Comparison of ENCODE assay signal across 23 mouse cellular contexts in the genomic region with DNA sequence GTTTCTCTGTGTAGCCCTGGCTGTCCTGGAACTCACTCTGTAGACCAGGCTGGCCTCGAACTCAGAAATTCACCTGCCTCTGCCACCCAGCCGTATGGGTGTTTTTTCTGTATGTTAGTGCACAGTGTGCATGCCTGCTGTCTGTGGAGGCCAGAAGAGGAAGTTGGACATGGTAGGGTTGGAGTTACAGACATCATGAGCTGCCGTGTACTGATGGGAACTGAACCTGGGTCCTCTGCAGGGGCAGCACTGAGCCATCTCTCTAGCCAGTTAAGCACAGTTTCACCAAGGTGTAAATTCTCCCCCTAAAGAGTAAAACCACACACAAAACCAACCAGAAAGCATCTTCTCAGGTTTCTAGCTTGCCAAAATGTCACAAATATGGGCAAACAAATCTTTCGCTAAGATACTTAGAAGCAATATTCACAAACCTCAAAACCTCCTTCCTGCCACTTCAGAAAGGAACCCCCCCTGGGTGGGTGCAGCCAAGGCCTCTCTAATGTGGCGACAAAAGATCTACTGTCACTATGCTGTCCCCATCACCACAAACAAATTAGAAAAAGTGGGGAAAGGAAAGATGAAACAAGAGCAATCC. TPM values are rescaled to one million over a fixed set of nuclear protein-coding genes. Genes with fewer than 3 reads are reported as not detected.
A peak's percentile ranks its signal among the peaks of the same experiment; 100 is the strongest.
DNase-seq lines count a peak whose midpoint lies in the region; ATAC-seq and TF ChIP-seq lines count a peak whose summit lies in the region.
"Had no signal": no experiment of that assay in that cellular context is flagged by ENCODE, and none has a peak within 500 bp of the region (broad histone marks: within the 10 kb centered on the region; RNA-seq: fewer than 3 reads in every experiment).

No protein-coding gene starts in this region.

- H3K27me3 ChIP-seq in intestine, postnatal 0 days (replicated peaks; ENCODE audit: control insufficient read depth, insufficient read depth, low read length): no peaks in the 10 kb centered on the region
- no peaks in the 10 kb centered on the region for H3K27me3 ChIP-seq in intestine, embryonic 16.5 days (replicated peaks; ENCODE audit: control insufficient read depth, insufficient read depth, low read length)
- H3K27me3 ChIP-seq in hindbrain, postnatal 0 days (ENCODE audit: insufficient read depth, low read length): no peaks in the 10 kb centered on the region
- H3K27me3 ChIP-seq: heart, embryonic 15.5 days; hindbrain, embryonic 13.5 days; liver, embryonic 13.5 days; midbrain, embryonic 12.5 days had no signal

- 91% methylated on average over 5 of the region's 5 CpGs for WGBS in intestine, postnatal 0 days
- WGBS in intestine, embryonic 16.5 days: 94% methylated on average over 5 of the region's 5 CpGs
- WGBS in hindbrain, postnatal 0 days: 93% methylated on average over 5 of the region's 5 CpGs

- ATAC-seq in intestine, postnatal 0 days: no peak
- no peak for ATAC-seq in intestine, embryonic 16.5 days
- ATAC-seq in hematopoietic stem cell, adult 5-6 weeks (replicated peaks in 1 of 2; ENCODE audit: insufficient read depth in 1 of 2, low FRiP score in 2 of 2, low TSS enrichment in 1 of 2, low read depth in 1 of 2, poor library complexity in 2 of 2, severe bottlenecking in 2 of 2): peak; percentile 56 to 79; a peak in 3 of 4 replicates
- peak; percentile 79 for ATAC-seq in neutrophil, adult 5-6 weeks (ENCODE audit: extremely low read depth, insufficient number of reproducible peaks, low FRiP score, poor library complexity, severe bottlenecking)
- no peak for ATAC-seq in hindbrain, postnatal 0 days
- ATAC-seq: forebrain, embryonic 14.5 days; lung, postnatal 0 days had no signal

- no peaks in the 10 kb centered on the region for H3K9me3 ChIP-seq in intestine, postnatal 0 days (ENCODE audit: control insufficient read depth)
- H3K9me3 ChIP-seq in intestine, embryonic 16.5 days (ENCODE audit: control insufficient read depth, low read length): no peaks in the 10 kb centered on the region
- H3K9me3 ChIP-seq in hindbrain, postnatal 0 days (ENCODE audit: low read length): no peaks in the 10 kb centered on the region
- H3K9me3 ChIP-seq: G1E; heart, embryonic 15.5 days; hindbrain, embryonic 13.5 days; liver, embryonic 13.5 days; midbrain, embryonic 12.5 days had no signal

- no peak overlapping the region for H3K4me3 ChIP-seq in intestine, postnatal 0 days (ENCODE audit: low read depth, low read length)
- no peak overlapping the region for H3K4me3 ChIP-seq in intestine, embryonic 16.5 days (ENCODE audit: low read length)
- no peak overlapping the region for H3K4me3 ChIP-seq in hindbrain, postnatal 0 days (ENCODE audit: low read length)
- H3K4me3 ChIP-seq: heart, embryonic 15.5 days; hindbrain, embryonic 13.5 days; liver, embryonic 13.5 days; midbrain, embryonic 12.5 days had no signal

- H3K27ac ChIP-seq in intestine, postnatal 0 days (ENCODE audit: low read depth, low read length): no peak overlapping the region
- no peak overlapping the region for H3K27ac ChIP-seq in intestine, embryonic 16.5 days (ENCODE audit: low read length)
- no peak overlapping the region for H3K27ac ChIP-seq in hindbrain, postnatal 0 days
- H3K27ac ChIP-seq: heart, embryonic 15.5 days; hindbrain, embryonic 13.5 days; liver, embryonic 13.5 days; midbrain, embryonic 12.5 days; stomach, postnatal 0 days had no signal

- H3K4me1 ChIP-seq in intestine, postnatal 0 days (replicated peaks; ENCODE audit: control insufficient read depth, insufficient read depth, low read length): 0 out of 2 replicates have a peak, but pooled peaks cover 5% of the 10 kb centered on the region
- H3K4me1 ChIP-seq in intestine, embryonic 16.5 days (ENCODE audit: control insufficient read depth, insufficient read depth, low read length): peaks cover 12% of the 10 kb centered on the region
- no peaks in the 10 kb centered on the region for H3K4me1 ChIP-seq in hindbrain, postnatal 0 days (ENCODE audit: insufficient read depth, low read length)

- no peak overlapping the region for H3K9ac ChIP-seq in intestine, postnatal 0 days (ENCODE audit: low read depth, low read length)
- H3K9ac ChIP-seq in intestine, embryonic 16.5 days (ENCODE audit: low read depth, low read length): no peak overlapping the region
- no peak overlapping the region for H3K9ac ChIP-seq in hindbrain, postnatal 0 days (replicated peaks; ENCODE audit: low read length)
- H3K9ac ChIP-seq: heart, embryonic 15.5 days; hindbrain, embryonic 13.5 days; liver, embryonic 13.5 days; midbrain, embryonic 12.5 days had no signal

- no peaks in the 10 kb centered on the region; the same call in 1 of the 2 replicates for H3K36me3 ChIP-seq in intestine, postnatal 0 days (ENCODE audit: control insufficient read depth, insufficient read depth)
- no peaks in the 10 kb centered on the region for H3K36me3 ChIP-seq in intestine, embryonic 16.5 days (ENCODE audit: control insufficient read depth, insufficient read depth, low read length)
- no peaks in the 10 kb centered on the region for H3K36me3 ChIP-seq in hindbrain, postnatal 0 days (ENCODE audit: insufficient read depth, low read length)
- H3K36me3 ChIP-seq: heart, embryonic 15.5 days; hindbrain, embryonic 13.5 days; liver, embryonic 13.5 days; midbrain, embryonic 12.5 days had no signal

- no peak overlapping the region for H3K4me2 ChIP-seq in intestine, postnatal 0 days (replicated peaks; ENCODE audit: low read depth)
- H3K4me2 ChIP-seq in intestine, embryonic 16.5 days (ENCODE audit: low read depth, low read length): no peak overlapping the region
- no peak overlapping the region for H3K4me2 ChIP-seq in hindbrain, postnatal 0 days (ENCODE audit: low read depth, low read length)
- H3K4me2 ChIP-seq: heart, embryonic 15.5 days; hindbrain, embryonic 13.5 days; liver, embryonic 13.5 days; midbrain, embryonic 12.5 days had no signal

- no peak for DNase-seq in cerebellum, postnatal 10 days
- no peak for DNase-seq in lung, postnatal 10 days
- no peak for DNase-seq in hindbrain, postnatal 0 days (ENCODE audit: low spot score)
- no peak for DNase-seq in frontal cortex, postnatal 25 days (ENCODE audit: low spot score in 2 of 2)
- DNase-seq: adrenal gland, postnatal 25 days; cerebellum, adult 9-10 months; kidney, adult 8-10 months; liver, embryonic 13.5 days had no signal

- TF ChIP-seq CTCF in intestine, postnatal 0 days (IDR thresholded peaks at IDR 0.05; ENCODE audit: low read depth): 0 out of 2 replicates have a peak, but pooled peaks have one; percentile 6
- TF ChIP-seq CTCF in hindbrain, postnatal 0 days (IDR thresholded peaks at IDR 0.05; ENCODE audit: low read depth): no peak

RNA-seq across cellular contexts. Expression of a gene that starts 12.0 kb away (rescaled TPM):
- polyA plus RNA-seq in intestine, postnatal 0 days (2015; fragmentation: Nextera tagmentation; extraction: Ambion mirVana): 2.2 and 2.6 TPM in 2 replicates
- 3.0 TPM in 2 replicates for polyA plus RNA-seq in intestine, embryonic 16.5 days (2015; fragmentation: Nextera tagmentation; extraction: Ambion mirVana)
- 27.0 and 27.5 TPM in 2 replicates for total RNA-seq in hematopoietic stem cell, adult 5-6 weeks (2017)
- total RNA-seq in neutrophil, adult 5-6 weeks (2017): 41.3 and 43.6 TPM in 2 replicates
- 22.9 and 23.1 TPM in 2 replicates for total RNA-seq in hindbrain, postnatal 0 days (2014; rRNA removed)
- polyA plus RNA-seq in hindbrain, postnatal 0 days (2015; fragmentation: Nextera tagmentation; extraction: Ambion mirVana): 5.1 and 5.2 TPM in 2 replicates

RNA-seq across cellular contexts. Expression of a gene that starts 20.2 kb away (rescaled TPM):
- polyA plus RNA-seq in intestine, postnatal 0 days (2015; fragmentation: Nextera tagmentation; extraction: Ambion mirVana): 40.1 and 40.2 TPM in 2 replicates
- 31.8 and 35.8 TPM in 2 replicates for polyA plus RNA-seq in intestine, embryonic 16.5 days (2015; fragmentation: Nextera tagmentation; extraction: Ambion mirVana)
- 13.5 and 14.6 TPM in 2 replicates for total RNA-seq in hematopoietic stem cell, adult 5-6 weeks (2017)
- 14.8 and 20.4 TPM in 2 replicates for total RNA-seq in neutrophil, adult 5-6 weeks (2017)
- total RNA-seq in hindbrain, postnatal 0 days (2014; rRNA removed): 41.8 and 61.5 TPM in 2 replicates
- 50.7 and 54.5 TPM in 2 replicates for polyA plus RNA-seq in hindbrain, postnatal 0 days (2015; fragmentation: Nextera tagmentation; extraction: Ambion mirVana)

RNA-seq across cellular contexts. Expression of a gene that starts 40.0 kb away (rescaled TPM):
- polyA plus RNA-seq in intestine, postnatal 0 days (2015; fragmentation: Nextera tagmentation; extraction: Ambion mirVana): not detected in 2 replicates
- polyA plus RNA-seq in intestine, embryonic 16.5 days (2015; fragmentation: Nextera tagmentation; extraction: Ambion mirVana): not detected in 2 replicates
- total RNA-seq in hematopoietic stem cell, adult 5-6 weeks (2017): not detected in 2 replicates
- not detected in 2 replicates for total RNA-seq in neutrophil, adult 5-6 weeks (2017)
- total RNA-seq in hindbrain, postnatal 0 days (2014; rRNA removed): not detected in 2 replicates
- polyA plus RNA-seq in hindbrain, postnatal 0 days (2015; fragmentation: Nextera tagmentation; extraction: Ambion mirVana): 0.05 TPM in 1 of 2 replicates, not detected in the other
- total RNA-seq: adrenal gland, postnatal 25 days; left cerebral cortex, adult 18-20 months had no signal
- polyA plus RNA-seq: forebrain, embryonic 14.5 days; G1E; gonadal fat pad, adult 2 months; heart, embryonic 15.5 days; hindbrain, embryonic 13.5 days; large intestine, adult 2 months; limb, embryonic 11.5 days; liver, embryonic 13.5 days; lung, postnatal 0 days; midbrain, embryonic 12.5 days; stomach, postnatal 0 days had no signal

Comparison
In these comparisons a context has a peak if more than half of its experiments do, and no peak if none do; other contexts are left out.
1. ATAC-seq: peak in hematopoietic stem cell, adult 5-6 weeks (2 of 2) and neutrophil, adult 5-6 weeks (single experiment); none in intestine, postnatal 0 days (single experiment), intestine, embryonic 16.5 days (single experiment) and hindbrain, postnatal 0 days (single experiment).